Mouse (Mus musculus): ENCODE measurements around the gene Gm3005.
"Not testable (repeated sequence)": the region's sequence is repeated elsewhere in the genome, so short reads cannot be mapped to it uniquely, and the experiment has no call there.

Gene Gm3005

DNA sequence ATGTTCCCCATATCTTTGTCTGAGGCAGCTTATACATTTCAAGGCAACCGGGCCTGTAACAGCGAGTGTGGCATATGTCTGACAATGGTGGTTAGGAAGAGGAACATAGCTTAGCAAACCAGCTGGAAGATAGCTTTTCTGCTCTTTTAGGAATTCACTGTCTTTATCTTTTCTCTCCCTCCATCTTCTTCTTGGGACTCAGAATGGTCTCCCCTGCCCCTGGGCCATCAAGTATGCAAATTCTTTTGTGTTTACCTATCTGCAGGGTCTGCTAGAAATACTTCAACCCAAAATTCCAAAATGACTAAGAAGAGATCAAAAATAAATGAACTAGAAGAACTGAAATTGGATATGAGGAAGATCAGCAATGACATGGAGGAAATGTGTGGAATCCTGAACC is at the start of gene Gm3005:
Gene Gm3005, plus strand, starts transcription at position 301 of the 400 bp plus-strand sequence.
- DNase-seq (ENCODE audit: low spot score in 2 of 2), result not testable (repeated sequence)

DNA sequence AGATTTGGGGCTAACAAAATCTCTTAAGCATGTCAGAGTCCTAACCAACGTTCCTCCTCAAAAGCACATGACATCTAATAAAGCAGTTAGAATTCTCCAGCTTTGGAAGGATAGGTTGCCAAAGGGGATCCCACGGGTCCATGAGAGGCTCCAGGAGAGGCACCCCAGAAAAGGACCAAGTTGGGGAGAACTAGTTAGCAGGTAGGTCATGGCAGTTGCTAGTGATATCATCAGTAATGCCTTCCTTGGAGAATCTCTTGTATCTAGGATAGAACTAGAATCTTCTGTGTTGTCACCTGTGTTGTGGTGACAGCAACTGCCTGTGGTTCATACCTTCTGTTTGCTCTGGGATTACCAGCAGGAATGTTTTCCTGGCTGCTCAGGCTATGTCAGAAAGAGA is 33.1 kb upstream of the Gm3005 start, which contains the start of gene Gm10413:
Gene Gm10413, plus strand, starts transcription at position 301 of the 400 bp plus-strand sequence.
- DNase-seq (ENCODE audit: low spot score in 2 of 2), result not testable (repeated sequence)

DNA sequence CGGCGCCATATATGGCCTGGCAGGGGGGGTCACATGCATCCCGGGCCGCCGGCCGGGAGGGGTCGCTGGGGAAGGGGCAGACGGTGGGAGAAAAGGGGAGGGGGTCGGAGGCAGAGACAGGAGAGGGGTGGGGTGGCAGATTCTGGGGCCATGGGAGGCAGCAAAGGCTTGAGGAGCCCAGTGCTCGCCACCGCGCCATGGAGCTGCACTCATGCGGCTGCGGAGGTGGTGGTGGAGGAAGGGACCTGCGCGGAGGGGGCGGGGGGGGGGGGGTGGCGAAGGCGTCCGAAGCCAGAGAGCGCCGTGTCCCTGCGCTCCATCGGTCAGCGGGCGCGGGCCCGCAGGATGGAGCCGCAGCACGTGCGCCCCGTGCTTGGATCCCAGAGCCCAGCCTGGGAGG is 15.6 kb upstream of the Gm3005 start, which contains the start of gene Gm10409:
Gene Gm10409, plus strand, starts transcription at position 301 of the 400 bp plus-strand sequence.
- not testable (repeated sequence) for DNase-seq (ENCODE audit: low spot score in 2 of 2)

DNA sequence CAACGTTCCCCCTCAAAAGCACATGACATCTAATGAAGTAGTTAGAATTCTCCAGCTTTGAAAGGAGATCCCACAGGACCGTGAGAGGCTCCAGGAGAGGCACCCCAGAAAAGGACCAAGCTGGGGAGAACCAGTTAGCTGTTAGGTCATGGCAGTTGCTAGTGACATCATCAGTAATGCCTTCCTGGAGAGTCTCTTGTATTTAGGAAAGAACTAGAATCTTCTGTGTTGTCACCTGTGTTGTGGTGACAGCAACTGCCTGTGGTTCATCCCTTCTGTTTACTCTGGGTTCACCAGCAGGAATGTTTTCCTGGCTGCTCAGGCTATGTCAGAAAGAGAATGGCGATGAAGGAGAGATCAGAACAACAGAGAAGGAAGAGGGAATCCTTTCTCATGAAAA is 21.2 kb downstream of the Gm3005 start, which contains the start of gene Gm10408:
Gene Gm10408, plus strand, starts transcription at position 301 of the 400 bp plus-strand sequence.
- DNase-seq (ENCODE audit: low spot score in 2 of 2), result not testable (repeated sequence)

DNA sequence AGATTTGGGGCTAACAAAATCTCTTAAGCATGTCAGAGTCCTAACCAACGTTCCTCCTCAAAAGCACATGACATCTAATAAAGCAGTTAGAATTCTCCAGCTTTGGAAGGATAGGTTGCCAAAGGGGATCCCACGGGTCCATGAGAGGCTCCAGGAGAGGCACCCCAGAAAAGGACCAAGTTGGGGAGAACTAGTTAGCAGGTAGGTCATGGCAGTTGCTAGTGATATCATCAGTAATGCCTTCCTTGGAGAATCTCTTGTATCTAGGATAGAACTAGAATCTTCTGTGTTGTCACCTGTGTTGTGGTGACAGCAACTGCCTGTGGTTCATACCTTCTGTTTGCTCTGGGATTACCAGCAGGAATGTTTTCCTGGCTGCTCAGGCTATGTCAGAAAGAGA is 206.3 kb downstream of the Gm3005 start, which contains the start of gene Gm3012:
Gene Gm3012, plus strand, starts transcription at position 301 of the 400 bp plus-strand sequence.
- DNase-seq (ENCODE audit: low spot score in 2 of 2), result not testable (repeated sequence)

Measured in left cerebral cortex, adult 9 months (tissue).